Mouse (Mus musculus) bone marrow, adult 2 months (tissue): Measurements from ENCODE around the gene B020031M17Rik.
"Not testable (repeated sequence)": the region's sequence is repeated elsewhere in the genome, so short reads cannot be mapped to it uniquely, and the experiment has no call there.

Experiments
- CTCF ChIP-seq: fragments of 200-500 bp; IDR thresholded peaks from 2 replicates; pipeline ENCODE4 v1.5.1; 2011; ENCODE audit warnings: low read length, control low read depth; ENCODE audit not compliant: control insufficient read depth, insufficient read depth
- POLR2A ChIP-seq: fragments of 200-500 bp; IDR thresholded peaks from 2 replicates; pipeline ENCODE4 v1.6.1; 2011; ENCODE audit warnings: low read depth, mild to moderate bottlenecking, control low read depth, low read length, borderline replicate concordance; ENCODE audit not compliant: control insufficient read depth

DNA sequence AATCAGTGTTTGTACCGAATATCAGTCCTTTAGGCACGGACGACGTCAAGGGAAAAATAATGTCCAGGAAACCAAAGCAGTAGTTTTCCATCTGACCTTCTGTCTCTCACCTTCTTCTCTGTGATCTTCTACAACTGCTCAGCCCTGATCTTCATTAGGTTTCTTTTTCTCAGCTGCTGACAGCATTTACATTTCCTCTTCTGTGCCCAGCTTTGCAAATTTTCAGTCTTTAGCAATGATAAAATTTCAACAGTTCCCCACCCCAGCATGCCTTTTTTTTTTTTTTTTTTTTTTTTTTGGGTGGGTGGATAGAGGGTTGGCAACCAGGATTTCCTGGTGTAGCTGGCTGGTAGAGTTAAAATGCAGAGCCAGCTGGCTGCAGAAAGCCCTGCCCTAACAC, 48.6 kb upstream of the B020031M17Rik start:
- TF ChIP-seq CTCF, POLR2A: not testable (repeated sequence)
